Mouse (Mus musculus): ENCODE measurements around the gene Zbtb43. TPM values are rescaled to one million over a fixed set of nuclear protein-coding genes. Genes with fewer than 3 reads are reported as not detected.

The Zbtb43 gene
- polyA plus RNA-seq, 1 experiment: 17.8 TPM

DNA sequence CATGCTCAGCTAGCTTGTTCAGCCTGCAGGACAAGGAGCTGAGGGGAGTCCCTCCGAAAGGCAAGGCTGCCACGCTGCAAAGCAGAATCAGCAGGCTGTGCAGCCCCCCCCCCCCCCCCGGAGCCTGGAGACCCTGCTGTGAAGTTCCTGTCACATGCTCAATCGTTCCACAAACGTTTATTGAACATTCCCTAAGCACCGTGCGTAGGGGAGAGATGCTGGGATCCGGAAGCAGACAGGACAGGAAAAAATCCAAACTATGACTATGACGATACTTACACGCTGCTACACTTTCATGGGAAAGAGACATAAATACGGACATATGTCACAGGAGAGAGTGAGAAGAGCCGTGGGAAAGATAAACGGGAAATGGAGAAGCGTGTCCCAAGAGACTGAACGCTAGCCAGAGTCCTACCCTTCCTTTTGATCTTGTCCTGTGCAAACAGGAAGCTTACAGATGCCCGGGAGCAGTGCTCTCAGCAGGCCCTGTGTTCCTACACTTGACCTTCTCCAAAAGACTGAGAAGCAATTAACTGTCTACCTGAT, 32.3 kb downstream of the Zbtb43 start:
- TF ChIP-seq CTCF (IDR thresholded peaks at IDR 0.05; ENCODE audit: borderline replicate concordance, insufficient read depth, low read depth, low read length) (no peak), POLR2A (IDR thresholded peaks at IDR 0.05; ENCODE audit: borderline replicate concordance, insufficient read depth, low read length) (no peak)
- no peak overlapping the region for H3K27ac ChIP-seq (ENCODE audit: insufficient read depth, low read length)

GRCm38 (mm10) chr2:33435036-33435650, 33.2 kb downstream of the Zbtb43 start:
- H3K27ac ChIP-seq (ENCODE audit: insufficient read depth, low read length): no peak overlapping the region
- H3K4me1 ChIP-seq (ENCODE audit: control insufficient read depth, insufficient read depth, low read length): peaks cover 4% of the 10 kb centered on the region; the same call in 1 of the 2 replicates
- no peak for DNase-seq
- H3K4me3 ChIP-seq (replicated peaks; ENCODE audit: insufficient read depth, low read depth, low read length): no peak overlapping the region
- 53% methylated on average over 8 of the region's 8 CpGs for WGBS
- TF ChIP-seq CTCF (IDR thresholded peaks at IDR 0.05; ENCODE audit: borderline replicate concordance, insufficient read depth, low read depth, low read length) (no peak), POLR2A (IDR thresholded peaks at IDR 0.05; ENCODE audit: borderline replicate concordance, insufficient read depth, low read length) (no peak)
- no peaks in the 10 kb centered on the region for H3K27me3 ChIP-seq (ENCODE audit: control insufficient read depth, insufficient read depth, low read length)

More for the DNA sequence above, 32.3 kb downstream of the Zbtb43 start:
- Histone ChIP-seq H3K27me3 (ENCODE audit: control insufficient read depth, insufficient read depth, low read length) (no peaks in the 10 kb centered on the region), H3K4me1 (ENCODE audit: control insufficient read depth, insufficient read depth, low read length) (no peaks in the 10 kb centered on the region), H3K4me3 (replicated peaks; ENCODE audit: insufficient read depth, low read depth, low read length) (no peak overlapping the region)
- WGBS: 24% methylated on average over 16 of the region's 16 CpGs
- no peak for DNase-seq

- Histone ChIP-seq H3K27ac (ENCODE audit: insufficient read depth, low read length) (no peak overlapping the region), H3K4me3 (replicated peaks; ENCODE audit: insufficient read depth, low read depth, low read length) (no peak overlapping the region), H3K4me1 (ENCODE audit: control insufficient read depth, insufficient read depth, low read length) (peaks cover 4% of the 10 kb centered on the region; the same call in 1 of the 2 replicates), H3K27me3 (ENCODE audit: control insufficient read depth, insufficient read depth, low read length) (no peaks in the 10 kb centered on the region)
- TF ChIP-seq CTCF (IDR thresholded peaks at IDR 0.05; ENCODE audit: borderline replicate concordance, insufficient read depth, low read depth, low read length): peak; percentile 49; the same call in 1 of the 2 replicates
- TF ChIP-seq POLR2A (IDR thresholded peaks at IDR 0.05; ENCODE audit: borderline replicate concordance, insufficient read depth, low read length): no peak
- peak in 1 of 2 experiments; percentile 59 for DNase-seq
- 60% methylated on average over 5 of the region's 5 CpGs for WGBS
Observed at GRCm38 (mm10) chr2:33432877-33433276, 35.5 kb downstream of the Zbtb43 start.

- H3K4me3 ChIP-seq (replicated peaks; ENCODE audit: insufficient read depth, low read depth, low read length): peak within 1 kb of the TSS; percentile 75
- H3K27me3 ChIP-seq (ENCODE audit: control insufficient read depth, insufficient read depth, low read length): no peaks in the 10 kb centered on the region
- DNase-seq: peak; percentile 54 to 69
- peaks cover 4% of the 10 kb centered on the region; the same call in 1 of the 2 replicates for H3K4me1 ChIP-seq (ENCODE audit: control insufficient read depth, insufficient read depth, low read length)
- H3K27ac ChIP-seq (ENCODE audit: insufficient read depth, low read length): peak within 1 kb of the TSS; percentile 33
- TF ChIP-seq POLR2A (IDR thresholded peaks at IDR 0.05; ENCODE audit: borderline replicate concordance, insufficient read depth, low read length) (peak; percentile 39; the same call in 1 of the 2 replicates), CTCF (IDR thresholded peaks at IDR 0.05; ENCODE audit: borderline replicate concordance, insufficient read depth, low read depth, low read length) (peak; percentile 73)
- WGBS: under 1% methylated on average over 71 of the region's 102 CpGs
Observed at GRCm38 (mm10) chr2:33430771-33431699, 37.3 kb downstream of the Zbtb43 start, which contains the start of gene Zbtb34. Gene Zbtb34 (minus strand): TSS chr2:33431324.

- Histone ChIP-seq H3K4me3 (replicated peaks; ENCODE audit: insufficient read depth, low read depth, low read length) (peak overlapping the region; percentile 75), H3K4me1 (ENCODE audit: control insufficient read depth, insufficient read depth, low read length) (peaks cover 4% of the 10 kb centered on the region; the same call in 1 of the 2 replicates), H3K27me3 (ENCODE audit: control insufficient read depth, insufficient read depth, low read length) (no peaks in the 10 kb centered on the region), H3K27ac (ENCODE audit: insufficient read depth, low read length) (peak overlapping the region; percentile 48)
- TF ChIP-seq CTCF (IDR thresholded peaks at IDR 0.05; ENCODE audit: borderline replicate concordance, insufficient read depth, low read depth, low read length): no peak
- no peak for TF ChIP-seq POLR2A (IDR thresholded peaks at IDR 0.05; ENCODE audit: borderline replicate concordance, insufficient read depth, low read length)
- no peak for DNase-seq
- WGBS: 14% methylated on average over 13 of the region's 13 CpGs
Observed at GRCm38 (mm10) chr2:33430081-33430770, 38.1 kb downstream of the Zbtb43 start.

GRCm38 (mm10) chr2:33429339-33429738, 39.0 kb downstream of the Zbtb43 start:
- TF ChIP-seq CTCF (IDR thresholded peaks at IDR 0.05; ENCODE audit: borderline replicate concordance, insufficient read depth, low read depth, low read length) (no peak), POLR2A (IDR thresholded peaks at IDR 0.05; ENCODE audit: borderline replicate concordance, insufficient read depth, low read length) (no peak)
- WGBS: 42% methylated on average over 6 of the region's 6 CpGs

More at GRCm38 (mm10) chr2:33429339-33429738, 39.0 kb downstream of the Zbtb43 start:
- Histone ChIP-seq H3K4me3 (replicated peaks; ENCODE audit: insufficient read depth, low read depth, low read length) (no peak overlapping the region), H3K27me3 (ENCODE audit: control insufficient read depth, insufficient read depth, low read length) (no peaks in the 10 kb centered on the region), H3K4me1 (ENCODE audit: control insufficient read depth, insufficient read depth, low read length) (peaks cover 4% of the 10 kb centered on the region; the same call in 1 of the 2 replicates), H3K27ac (ENCODE audit: insufficient read depth, low read length) (no peak overlapping the region; the same call in 1 of the 2 replicates)
- no peak for DNase-seq
